Mouse (Mus musculus): ENCODE results near the gene Wdr83. TPM values are rescaled to one million over a fixed set of nuclear protein-coding genes. Genes with fewer than 3 reads are reported as not detected.
"Not testable (repeated sequence)": the region's sequence is repeated elsewhere in the genome, so short reads cannot be mapped to it uniquely, and the experiment has no call there.

Wdr83 gene
- 10 to 100 TPM; 20.5 to 25.5 TPM for total RNA-seq (2021)
- long read RNA-seq, experiment 1, transcript Wdr83-201 (9 exons, 1,238 nt): major isoform, 12 of 23 reads
- long read RNA-seq, experiment 1, transcript Wdr83-202 (8 exons, 1,406 nt): minor isoform, 6 of 23 reads
- long read RNA-seq, experiment 1, partial matches to known transcripts: 2 of 23 reads
- long read RNA-seq, experiment 1, other reads (novel, unspliced or antisense): 0 of 23 reads
- long read RNA-seq, experiment 2, transcript Wdr83-201 (9 exons, 1,238 nt): major isoform, 5 of 8 reads
- long read RNA-seq, experiment 2, partial matches to known transcripts: 0 of 8 reads
- long read RNA-seq, experiment 2, other reads (novel, unspliced or antisense): 2 of 8 reads

GRCm38 (mm10) chr8:85081216-85081555 lies at the start of gene Wdr83:
Gene Wdr83 (minus strand): TSS chr8:85081306.
- DNase-seq: peak; percentile 37 to 53

GRCm38 (mm10) chr8:85123691-85124090 lies 42.6 kb upstream of the Wdr83 start:
- DNase-seq: no peak

- DNase-seq: no peak
Measured at GRCm38 (mm10) chr8:85122995-85123394, 41.9 kb upstream of the Wdr83 start, which contains the start of gene Zfp791. Gene Zfp791 (minus strand): TSS chr8:85123095.

GRCm38 (mm10) chr8:85120251-85120650 lies 39.1 kb upstream of the Wdr83 start:
- DNase-seq: not testable (repeated sequence)

- peak; percentile 86 to 88 for DNase-seq
Measured at GRCm38 (mm10) chr8:85119052-85119981, 38.2 kb upstream of the Wdr83 start.

- DNase-seq: no peak
Measured at GRCm38 (mm10) chr8:85116984-85117383, 35.9 kb upstream of the Wdr83 start.

GRCm38 (mm10) chr8:85115501-85115900 lies 34.4 kb upstream of the Wdr83 start:
- DNase-seq: no peak

GRCm38 (mm10) chr8:85113241-85113640 lies 32.1 kb upstream of the Wdr83 start:
- no peak for DNase-seq

GRCm38 (mm10) chr8:85100076-85100665 lies 19.1 kb upstream of the Wdr83 start:
- DNase-seq: no peak

- no peak for DNase-seq
Measured at GRCm38 (mm10) chr8:85096850-85097249, 15.7 kb upstream of the Wdr83 start.

GRCm38 (mm10) chr8:85096196-85096595 lies 15.1 kb upstream of the Wdr83 start:
- DNase-seq: no peak

GRCm38 (mm10) chr8:85095566-85095965 lies 14.5 kb upstream of the Wdr83 start:
- no peak for DNase-seq

- no peak for DNase-seq
Measured at GRCm38 (mm10) chr8:85095051-85095450, 13.9 kb upstream of the Wdr83 start.

- DNase-seq: no peak
Measured at GRCm38 (mm10) chr8:85091526-85092090, 10.5 kb upstream of the Wdr83 start.

- DNase-seq: no peak
Measured at GRCm38 (mm10) chr8:85090856-85091255, 9.8 kb upstream of the Wdr83 start.

GRCm38 (mm10) chr8:85088771-85089170 lies 7.7 kb upstream of the Wdr83 start:
- no peak for DNase-seq

- DNase-seq: no peak
Measured at GRCm38 (mm10) chr8:85086238-85086637, 5.1 kb upstream of the Wdr83 start.

GRCm38 (mm10) chr8:85084633-85085032 lies 3.5 kb upstream of the Wdr83 start:
- DNase-seq: no peak

GRCm38 (mm10) chr8:85083108-85083813 lies 2.2 kb upstream of the Wdr83 start, which contains the start of gene Man2b1:
Gene Man2b1 (plus strand): TSS chr8:85083270.
- DNase-seq: peak; percentile 96

GRCm38 (mm10) chr8:85082169-85082568 lies 1.1 kb upstream of the Wdr83 start:
- not testable (repeated sequence) for DNase-seq

GRCm38 (mm10) chr8:85080532-85081215 lies 432 bp downstream of the Wdr83 start, which contains the start of gene Wdr83os:
Gene Wdr83os (plus strand): TSS chr8:85080740.
- DNase-seq: peak; percentile 49 to 54

Measured in adrenal gland, postnatal 36 days (tissue).